Mouse (Mus musculus) ES-Bruce4 (cell line): Measurements from ENCODE around the gene Dbh.

ENCODE experiments used
- EP300 ChIP-seq: IDR thresholded peaks from 2 replicates; pipeline ENCODE4 v1.6.1; 2011; ENCODE audit warnings: low read depth, low read length; ENCODE audit not compliant: insufficient read depth
- POLR2A ChIP-seq: IDR thresholded peaks from one replicate; pipeline ENCODE4 v1.8.1; 2011; ENCODE audit warnings: low read length; ENCODE audit not compliant: insufficient read depth

GRCm38 (mm10) chr2:27121626-27122355 is 43.2 kb upstream of the Dbh start:
- TF ChIP-seq EP300 (no peak), POLR2A (no peak)
